Mouse (Mus musculus) kidney, adult 11 months (tissue): Measurements from ENCODE around the gene Kat6b.
A peak's percentile ranks its signal among the peaks of the same experiment; 100 is the strongest.

Source experiments
- DNase-seq: peaks from one replicate; pipeline ENCODE4 v3.0.0; 2022

The Kat6b gene

DNA sequence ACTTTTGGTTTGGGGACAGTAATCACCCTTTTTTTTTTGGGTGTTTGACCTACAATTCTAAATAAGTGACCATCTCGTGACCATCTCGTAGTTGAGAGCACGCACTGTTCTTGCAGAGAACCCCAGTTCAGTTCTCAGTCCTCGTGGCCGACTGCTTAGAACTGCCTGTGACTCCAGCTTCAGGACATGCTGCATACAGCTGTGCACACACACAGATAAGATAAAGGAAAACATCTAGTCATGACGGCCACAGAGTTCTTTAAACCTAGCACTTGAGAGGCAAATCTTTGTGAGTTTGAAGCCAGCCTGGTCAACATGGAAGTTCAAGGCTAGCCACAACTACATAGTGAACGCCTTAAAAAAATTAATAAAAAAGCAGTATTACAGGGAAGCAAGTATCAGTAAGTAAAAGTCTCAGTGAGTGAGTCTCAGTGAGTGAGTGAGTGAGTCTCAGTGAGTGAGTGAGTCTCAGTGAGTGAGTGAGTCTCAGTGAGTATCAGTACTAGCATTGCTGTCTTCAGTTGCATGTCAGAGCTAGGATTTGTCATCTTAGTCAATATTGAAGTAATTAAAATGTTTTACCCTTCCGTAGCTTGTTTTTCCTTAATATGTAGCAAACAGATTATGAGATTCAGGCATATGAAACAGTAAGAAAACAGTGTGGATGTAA, 80.3 kb downstream of the Kat6b start:
- DNase-seq = no peak

DNA sequence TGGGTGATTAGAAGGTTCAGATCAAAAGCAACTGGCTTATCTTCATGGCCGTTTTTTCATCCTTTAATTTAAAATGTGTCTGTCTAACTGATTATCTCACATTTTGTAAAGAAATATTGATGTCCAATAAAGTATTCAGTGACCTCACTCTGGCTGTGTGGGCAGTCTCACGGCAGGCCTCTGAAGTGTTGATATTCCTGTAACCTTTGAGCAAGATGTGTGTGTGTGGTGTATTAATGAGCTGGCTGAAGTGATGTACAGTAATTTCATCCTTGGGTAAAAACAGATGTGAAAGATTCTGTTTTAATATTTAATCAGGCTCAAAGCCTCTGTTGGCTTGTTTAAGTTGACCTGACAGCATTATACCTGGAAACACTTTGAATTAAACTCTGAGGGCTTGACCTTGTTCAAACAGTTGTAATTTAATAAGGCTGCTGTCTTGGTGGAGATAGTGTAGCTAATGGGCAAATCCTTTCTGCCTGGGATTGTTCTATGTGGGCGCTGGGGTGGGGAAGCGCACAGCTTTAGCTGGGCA, 82.4 kb downstream of the Kat6b start:
- DNase-seq = no peak

GRCm38 (mm10) chr14:21565541-21566353, 84.5 kb downstream of the Kat6b start:
- DNase-seq = no peak

GRCm38 (mm10) chr14:21567293-21567984, 86.2 kb downstream of the Kat6b start:
- no peak for DNase-seq

GRCm38 (mm10) chr14:21568821-21569220, 87.6 kb downstream of the Kat6b start:
- no peak for DNase-seq

DNA sequence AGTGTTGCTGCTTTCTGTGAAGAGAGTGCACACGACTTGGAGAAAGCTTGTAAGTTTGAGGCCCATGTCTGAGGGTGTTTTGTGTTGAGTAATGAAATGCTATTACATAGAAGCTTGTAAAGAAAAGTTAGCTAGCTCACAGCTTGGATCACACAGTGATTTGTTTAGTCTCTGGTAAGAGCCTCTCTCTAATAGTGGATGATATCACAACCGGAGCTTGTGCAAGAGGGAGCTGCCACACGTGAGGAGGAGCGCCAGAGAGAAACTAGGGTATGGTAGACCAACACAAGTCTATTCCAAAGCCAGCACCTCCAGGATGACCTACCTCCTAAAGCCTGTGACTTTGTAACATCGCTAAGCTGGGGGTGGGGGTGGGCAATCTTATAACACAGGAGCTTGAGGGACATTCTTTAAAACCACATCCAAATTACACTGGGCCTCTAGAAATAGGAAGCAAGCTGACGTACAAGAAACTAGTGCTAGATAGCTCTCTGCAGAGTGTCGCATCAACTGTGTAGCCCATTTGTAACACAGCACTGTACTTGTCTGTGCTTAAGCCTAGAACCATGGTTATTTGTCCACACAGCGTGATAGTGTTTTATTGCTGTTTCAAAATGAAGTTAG, 93.6 kb downstream of the Kat6b start:
- no peak for DNase-seq

GRCm38 (mm10) chr14:21576867-21577266, 95.6 kb downstream of the Kat6b start:
- no peak for DNase-seq

DNA sequence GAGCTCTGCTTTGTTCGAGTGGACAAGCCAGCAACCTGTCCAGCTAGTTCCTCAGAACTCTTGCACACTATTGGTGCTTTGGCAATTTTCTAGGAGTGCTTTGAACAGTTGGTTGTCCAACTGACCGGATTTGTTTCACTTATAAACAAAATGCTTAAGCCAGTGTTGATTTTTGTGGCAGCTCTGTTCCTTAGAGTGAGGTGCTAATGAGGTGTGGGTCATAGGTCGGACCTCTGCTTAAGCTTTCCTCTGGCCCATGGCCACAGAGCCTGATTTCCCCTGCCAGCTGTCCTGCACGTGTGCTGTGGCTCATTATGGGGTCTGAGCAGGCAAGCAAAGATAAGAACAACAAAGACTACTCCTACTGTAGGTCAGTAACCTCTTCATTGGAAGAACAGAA, 100.0 kb downstream of the Kat6b start:
- DNase-seq = peak; percentile 36

GRCm38 (mm10) chr14:21582301-21582700, 101.1 kb downstream of the Kat6b start:
- DNase-seq = no peak

DNA sequence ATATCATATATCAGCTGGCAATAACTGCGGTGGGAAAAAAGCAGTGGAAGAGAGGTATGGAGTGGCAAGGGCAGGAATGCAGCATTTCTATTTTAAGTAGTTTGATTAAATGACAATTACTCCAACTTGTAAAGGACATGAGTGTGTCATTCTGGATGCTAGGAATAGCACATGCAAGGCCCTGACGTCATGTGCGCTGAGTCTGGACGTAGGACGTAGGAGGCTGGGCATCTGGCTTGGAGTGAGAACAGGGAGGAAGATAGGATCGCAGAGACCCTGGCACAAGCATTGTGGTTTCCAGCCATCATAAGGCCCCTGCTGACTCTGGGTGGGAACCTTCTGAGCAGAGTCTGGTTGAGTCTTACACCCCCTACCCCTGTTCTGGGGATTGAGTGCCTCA, 101.8 kb downstream of the Kat6b start:
- no peak for DNase-seq

DNA sequence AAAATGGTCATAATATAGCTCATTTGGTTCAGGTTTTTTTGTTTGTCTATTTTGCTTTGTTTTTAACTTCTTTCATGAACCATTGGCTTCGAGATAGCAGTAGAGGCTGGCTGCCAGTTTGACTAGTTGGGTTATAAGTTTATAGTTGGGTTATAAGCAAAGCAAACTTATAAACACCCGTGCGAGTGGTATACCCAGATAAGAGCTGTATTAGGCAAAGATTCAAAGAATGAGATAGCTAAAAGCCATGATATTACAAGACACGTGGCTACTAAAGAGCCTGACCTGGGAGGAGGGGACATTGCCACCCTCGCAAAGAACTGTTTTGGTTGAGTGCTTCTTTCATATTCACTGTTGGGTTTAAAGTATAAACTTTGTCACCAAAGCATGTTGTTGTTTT, 102.6 kb downstream of the Kat6b start:
- DNase-seq = no peak

GRCm38 (mm10) chr14:21584468-21585135, 103.4 kb downstream of the Kat6b start:
- DNase-seq = no peak

GRCm38 (mm10) chr14:21585491-21586251, 104.4 kb downstream of the Kat6b start:
- no peak for DNase-seq

DNA sequence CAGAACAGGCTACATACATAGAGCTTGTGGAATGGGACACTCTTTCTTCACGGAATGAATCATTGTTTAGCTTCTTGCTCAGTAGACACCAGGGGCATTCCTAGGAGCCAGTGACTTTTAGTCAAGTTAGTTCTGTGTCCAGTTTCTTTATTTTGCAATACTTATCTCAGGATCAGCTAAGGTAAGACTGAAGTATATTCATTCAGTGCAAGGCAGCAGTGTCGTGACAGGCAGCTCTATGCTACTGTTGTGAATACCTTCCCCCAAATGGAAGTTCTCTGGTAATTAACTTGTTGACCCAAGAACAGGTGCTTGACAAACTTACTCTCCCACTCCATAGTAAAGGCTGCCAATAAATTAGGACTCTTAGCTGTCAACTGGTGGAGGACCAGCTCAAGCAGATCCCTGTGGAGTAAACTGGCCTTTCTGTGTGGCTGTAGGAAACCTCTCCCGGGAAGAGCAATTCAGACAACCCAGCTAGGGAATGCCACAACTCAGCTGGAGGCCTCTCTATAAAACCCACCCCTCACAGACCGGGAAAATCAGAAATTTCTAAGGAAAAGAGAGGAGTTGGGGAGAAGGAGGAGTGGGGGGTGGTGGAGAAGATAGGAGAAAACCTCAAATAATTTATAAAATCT, 105.4 kb downstream of the Kat6b start:
- DNase-seq = no peak

DNA sequence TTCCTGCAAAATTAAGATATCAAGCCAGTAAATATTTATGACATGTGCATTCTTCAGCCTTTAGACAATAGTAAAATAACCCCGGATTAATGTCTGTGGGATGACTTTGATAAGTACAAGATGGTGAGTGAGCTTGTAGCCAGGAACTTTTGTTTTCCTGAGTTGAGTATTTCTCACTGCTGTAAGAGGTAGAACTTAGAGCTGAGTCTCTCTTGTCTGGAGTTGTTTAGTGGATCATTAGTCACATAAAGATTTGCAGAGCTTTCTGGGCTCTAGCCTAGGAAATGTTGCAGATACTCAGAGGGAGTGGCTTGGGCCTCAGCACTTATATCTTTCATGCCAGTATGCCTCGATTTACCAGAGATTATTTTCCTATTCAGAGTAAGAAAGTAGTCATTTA, 106.7 kb downstream of the Kat6b start:
- DNase-seq = no peak

GRCm38 (mm10) chr14:21589620-21590019, 108.4 kb downstream of the Kat6b start:
- no peak for DNase-seq

DNA sequence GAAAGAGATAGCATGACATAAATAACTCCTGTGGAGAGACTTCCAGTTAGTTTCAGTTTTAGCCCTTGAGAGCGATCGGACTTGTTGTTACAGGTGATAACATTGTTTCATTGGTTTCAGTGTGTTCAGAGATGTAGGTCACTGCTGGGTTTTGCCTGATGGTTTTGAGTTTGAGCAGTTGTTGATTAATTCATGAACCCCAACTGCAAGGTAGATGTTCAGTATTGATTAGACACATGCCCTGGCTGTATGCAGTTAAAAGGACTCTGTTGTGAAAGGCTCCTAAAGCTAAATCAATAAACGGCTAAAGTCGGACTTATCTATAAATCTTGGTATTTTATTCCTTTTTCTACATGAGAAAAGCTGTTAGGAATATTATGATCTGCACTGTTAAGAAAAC, 109.0 kb downstream of the Kat6b start:
- DNase-seq = no peak

DNA sequence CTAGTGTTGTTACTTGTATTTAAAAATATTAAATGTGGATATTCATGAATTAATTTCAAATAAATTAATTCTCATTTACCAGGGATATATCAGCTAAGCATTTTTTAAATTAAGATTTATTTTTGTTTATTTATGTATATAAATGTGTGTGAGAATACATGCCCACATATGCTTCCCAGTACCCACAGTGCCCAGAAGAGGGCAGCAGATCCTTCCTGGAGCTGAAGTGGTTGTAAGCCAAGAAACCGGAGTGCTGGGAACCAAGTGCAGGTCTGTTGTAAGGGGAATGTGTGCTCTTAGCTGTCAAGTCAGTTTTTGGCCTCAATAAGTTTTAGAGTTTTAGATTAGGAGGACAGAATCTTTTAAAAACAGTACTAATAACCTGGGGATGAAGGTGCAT, 110.9 kb downstream of the Kat6b start:
- no peak for DNase-seq

- DNase-seq = peak; percentile 36
These were observed 111.9 kb downstream of the Kat6b start for GRCm38 (mm10) chr14:21592985-21593750.

- no peak for DNase-seq
These were observed 118.4 kb downstream of the Kat6b start for GRCm38 (mm10) chr14:21599446-21600173.
